Mouse (Mus musculus): Measurements from ENCODE around the gene Lemd2. TPM values are rescaled to one million over a fixed set of nuclear protein-coding genes. Genes with fewer than 3 reads are reported as not detected.

The Lemd2 gene
- polyA plus RNA-seq (2014; fragmentation: Nextera tagmentation; extraction: Ambion mirVana) = 14.5 and 15.6 TPM in 2 replicates

- H3K27ac ChIP-seq (ENCODE audit: low read depth, low read length) = peak within 1 kb of the TSS; percentile 95
- H3K27me3 ChIP-seq (ENCODE audit: control insufficient read depth, insufficient read depth, low read length) = no peaks in the 10 kb centered on the region
- ATAC-seq (ENCODE audit: low FRiP score, low TSS enrichment) = peak; percentile 91
- H3K4me2 ChIP-seq (replicated peaks; ENCODE audit: low read depth, low read length) = peak within 1 kb of the TSS; percentile 91
- 5% methylated on average over 86 of the region's 97 CpGs for WGBS
- H3K4me1 ChIP-seq (ENCODE audit: control insufficient read depth, insufficient read depth, low read length) = peaks cover 36% of the 10 kb centered on the region
- H3K9me3 ChIP-seq (ENCODE audit: control insufficient read depth, low read length) = no peaks in the 10 kb centered on the region; the same call in 1 of the 2 replicates
- H3K9ac ChIP-seq (ENCODE audit: low read depth, low read length) = peak within 1 kb of the TSS; percentile 99
- H3K36me3 ChIP-seq (ENCODE audit: control insufficient read depth, insufficient read depth, low read length) = peaks cover 22% of the 10 kb centered on the region
- peak within 1 kb of the TSS; percentile 91 for H3K4me3 ChIP-seq (ENCODE audit: low read length)
Observed at GRCm38 (mm10) chr17:27204075-27204909, at the start of gene Lemd2. Lemd2 (minus strand) TSS chr17:27204469.

- 74% methylated on average over 6 of the region's 6 CpGs for WGBS
- Histone ChIP-seq H3K27me3 (ENCODE audit: control insufficient read depth, insufficient read depth, low read length) (no peaks in the 10 kb centered on the region), H3K9ac (ENCODE audit: low read depth, low read length) (no peak overlapping the region), H3K27ac (ENCODE audit: low read depth, low read length) (no peak overlapping the region), H3K36me3 (ENCODE audit: control insufficient read depth, insufficient read depth, low read length) (no peaks in the 10 kb centered on the region), H3K4me3 (ENCODE audit: low read length) (no peak overlapping the region), H3K4me1 (ENCODE audit: control insufficient read depth, insufficient read depth, low read length) (no peaks in the 10 kb centered on the region), H3K9me3 (ENCODE audit: control insufficient read depth, low read length) (no peaks in the 10 kb centered on the region), H3K4me2 (replicated peaks; ENCODE audit: low read depth, low read length) (no peak overlapping the region)
- no peak for ATAC-seq (ENCODE audit: low FRiP score, low TSS enrichment)
Observed at GRCm38 (mm10) chr17:27251150-27251549, 46.9 kb upstream of the Lemd2 start.

GRCm38 (mm10) chr17:27250461-27250860 is 46.2 kb upstream of the Lemd2 start:
- Histone ChIP-seq H3K27me3 (ENCODE audit: control insufficient read depth, insufficient read depth, low read length) (no peaks in the 10 kb centered on the region), H3K4me2 (replicated peaks; ENCODE audit: low read depth, low read length) (no peak overlapping the region), H3K4me1 (ENCODE audit: control insufficient read depth, insufficient read depth, low read length) (no peaks in the 10 kb centered on the region), H3K27ac (ENCODE audit: low read depth, low read length) (no peak overlapping the region), H3K36me3 (ENCODE audit: control insufficient read depth, insufficient read depth, low read length) (no peaks in the 10 kb centered on the region), H3K4me3 (ENCODE audit: low read length) (no peak overlapping the region), H3K9ac (ENCODE audit: low read depth, low read length) (no peak overlapping the region), H3K9me3 (ENCODE audit: control insufficient read depth, low read length) (no peaks in the 10 kb centered on the region)
- ATAC-seq (ENCODE audit: low FRiP score, low TSS enrichment) = no peak
- WGBS = 25% methylated on average over 4 of the region's 4 CpGs

- no peaks in the 10 kb centered on the region for H3K27me3 ChIP-seq (ENCODE audit: control insufficient read depth, insufficient read depth, low read length)
- H3K9me3 ChIP-seq (ENCODE audit: control insufficient read depth, low read length) = no peaks in the 10 kb centered on the region
- no peak overlapping the region for H3K4me2 ChIP-seq (replicated peaks; ENCODE audit: low read depth, low read length)
- H3K27ac ChIP-seq (ENCODE audit: low read depth, low read length) = no peak overlapping the region
- H3K4me3 ChIP-seq (ENCODE audit: low read length) = no peak overlapping the region
- no peak overlapping the region for H3K9ac ChIP-seq (ENCODE audit: low read depth, low read length)
- WGBS = 79% methylated on average over 3 of the region's 3 CpGs
- H3K36me3 ChIP-seq (ENCODE audit: control insufficient read depth, insufficient read depth, low read length) = no peaks in the 10 kb centered on the region
- H3K4me1 ChIP-seq (ENCODE audit: control insufficient read depth, insufficient read depth, low read length) = no peaks in the 10 kb centered on the region
- ATAC-seq (ENCODE audit: low FRiP score, low TSS enrichment) = no peak
Observed at GRCm38 (mm10) chr17:27249073-27249472, 44.8 kb upstream of the Lemd2 start.

GRCm38 (mm10) chr17:27247680-27248386 is 43.6 kb upstream of the Lemd2 start:
- Histone ChIP-seq H3K4me3 (ENCODE audit: low read length) (no peak overlapping the region), H3K4me1 (ENCODE audit: control insufficient read depth, insufficient read depth, low read length) (no peaks in the 10 kb centered on the region), H3K36me3 (ENCODE audit: control insufficient read depth, insufficient read depth, low read length) (no peaks in the 10 kb centered on the region), H3K27me3 (ENCODE audit: control insufficient read depth, insufficient read depth, low read length) (no peaks in the 10 kb centered on the region), H3K9ac (ENCODE audit: low read depth, low read length) (no peak overlapping the region), H3K27ac (ENCODE audit: low read depth, low read length) (no peak overlapping the region), H3K4me2 (replicated peaks; ENCODE audit: low read depth, low read length) (no peak overlapping the region), H3K9me3 (ENCODE audit: control insufficient read depth, low read length) (no peaks in the 10 kb centered on the region)
- ATAC-seq (ENCODE audit: low FRiP score, low TSS enrichment) = no peak
- 83% methylated on average over 6 of the region's 6 CpGs for WGBS

GRCm38 (mm10) chr17:27245851-27246381 is 41.6 kb upstream of the Lemd2 start:
- no peak overlapping the region for H3K9ac ChIP-seq (ENCODE audit: low read depth, low read length)
- no peak overlapping the region for H3K27ac ChIP-seq (ENCODE audit: low read depth, low read length)
- no peaks in the 10 kb centered on the region for H3K36me3 ChIP-seq (ENCODE audit: control insufficient read depth, insufficient read depth, low read length)
- WGBS = 44% methylated on average over 10 of the region's 10 CpGs
- no peaks in the 10 kb centered on the region for H3K9me3 ChIP-seq (ENCODE audit: control insufficient read depth, low read length)
- no peak overlapping the region for H3K4me3 ChIP-seq (ENCODE audit: low read length)
- H3K4me1 ChIP-seq (ENCODE audit: control insufficient read depth, insufficient read depth, low read length) = no peaks in the 10 kb centered on the region
- H3K27me3 ChIP-seq (ENCODE audit: control insufficient read depth, insufficient read depth, low read length) = no peaks in the 10 kb centered on the region
- H3K4me2 ChIP-seq (replicated peaks; ENCODE audit: low read depth, low read length) = no peak overlapping the region
- ATAC-seq (ENCODE audit: low FRiP score, low TSS enrichment) = no peak

- 71% methylated on average over 4 of the region's 4 CpGs for WGBS
Observed at GRCm38 (mm10) chr17:27244912-27245311, 40.6 kb upstream of the Lemd2 start.

GRCm38 (mm10) chr17:27242194-27243189 is 38.2 kb upstream of the Lemd2 start:
- Histone ChIP-seq H3K27me3 (ENCODE audit: control insufficient read depth, insufficient read depth, low read length) (no peaks in the 10 kb centered on the region), H3K4me3 (ENCODE audit: low read length) (no peak overlapping the region), H3K4me2 (replicated peaks; ENCODE audit: low read depth, low read length) (no peak overlapping the region), H3K9me3 (ENCODE audit: control insufficient read depth, low read length) (no peaks in the 10 kb centered on the region), H3K9ac (ENCODE audit: low read depth, low read length) (no peak overlapping the region), H3K36me3 (ENCODE audit: control insufficient read depth, insufficient read depth, low read length) (no peaks in the 10 kb centered on the region), H3K27ac (ENCODE audit: low read depth, low read length) (no peak overlapping the region), H3K4me1 (ENCODE audit: control insufficient read depth, insufficient read depth, low read length) (no peaks in the 10 kb centered on the region)
- WGBS = 77% methylated on average over 18 of the region's 18 CpGs
- no peak; the same call in 1 of the 2 replicates for ATAC-seq (ENCODE audit: low FRiP score, low TSS enrichment)

More at GRCm38 (mm10) chr17:27244912-27245311, 40.6 kb upstream of the Lemd2 start:
- Histone ChIP-seq H3K27me3 (ENCODE audit: control insufficient read depth, insufficient read depth, low read length) (no peaks in the 10 kb centered on the region), H3K9me3 (ENCODE audit: control insufficient read depth, low read length) (no peaks in the 10 kb centered on the region), H3K9ac (ENCODE audit: low read depth, low read length) (no peak overlapping the region), H3K4me2 (replicated peaks; ENCODE audit: low read depth, low read length) (no peak overlapping the region), H3K27ac (ENCODE audit: low read depth, low read length) (no peak overlapping the region), H3K4me1 (ENCODE audit: control insufficient read depth, insufficient read depth, low read length) (no peaks in the 10 kb centered on the region), H3K36me3 (ENCODE audit: control insufficient read depth, insufficient read depth, low read length) (no peaks in the 10 kb centered on the region), H3K4me3 (ENCODE audit: low read length) (no peak overlapping the region)
- ATAC-seq (ENCODE audit: low FRiP score, low TSS enrichment) = no peak

All from kidney, embryonic 14.5 days (tissue).